Mouse (Mus musculus): ENCODE results near the gene Ddx56. TPM values are rescaled to one million over a fixed set of nuclear protein-coding genes. Genes with fewer than 3 reads are reported as not detected.

Ddx56 gene
- polyA plus RNA-seq (2012; rRNA removed), result 52.5 and 54.0 TPM in 2 replicates

GRCm38 (mm10) chr11:6267320-6268254 lies at the start of gene Ddx56:
Ddx56 (minus strand) TSS chr11:6267772.

DNA sequence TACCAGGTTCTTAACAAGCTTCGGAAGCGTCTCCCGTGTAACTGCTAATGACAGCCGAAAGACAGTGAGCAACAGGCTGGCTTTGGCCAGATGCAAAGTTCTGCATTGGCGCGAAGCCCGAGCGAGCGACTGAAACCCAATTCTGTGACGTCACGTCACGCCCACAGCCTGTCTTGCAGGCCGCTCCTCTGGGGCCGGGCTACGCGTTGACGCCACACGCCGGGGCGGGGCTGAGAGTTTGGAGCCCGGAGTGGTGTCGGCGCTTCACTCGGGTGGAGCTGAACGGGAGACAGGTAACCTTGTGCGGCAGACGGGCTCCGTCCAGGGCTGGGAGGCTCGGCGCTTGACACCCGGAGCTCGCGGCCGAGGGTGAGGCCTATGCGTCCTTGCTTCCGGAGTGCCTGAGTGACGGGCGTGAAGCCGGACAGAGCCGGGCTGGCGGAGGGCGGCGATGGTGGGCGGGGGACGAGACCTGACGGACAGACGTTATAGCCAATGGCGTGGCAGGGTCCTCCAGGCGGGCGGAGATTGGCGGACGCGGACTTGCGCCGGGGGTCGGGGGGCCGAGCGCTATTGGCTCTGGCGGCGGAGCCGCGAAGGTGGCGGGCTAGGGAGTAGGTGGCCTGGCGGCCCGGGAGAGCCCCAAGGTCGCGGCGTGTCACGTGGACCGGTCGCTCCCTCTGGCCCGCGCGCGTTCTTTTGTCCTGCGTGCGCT lies 24.0 kb upstream of the Ddx56 start, which contains the start of gene Ogdh:
Gene Ogdh, plus strand, starts transcription at position 233 of the 715 bp plus-strand sequence.

DNA sequence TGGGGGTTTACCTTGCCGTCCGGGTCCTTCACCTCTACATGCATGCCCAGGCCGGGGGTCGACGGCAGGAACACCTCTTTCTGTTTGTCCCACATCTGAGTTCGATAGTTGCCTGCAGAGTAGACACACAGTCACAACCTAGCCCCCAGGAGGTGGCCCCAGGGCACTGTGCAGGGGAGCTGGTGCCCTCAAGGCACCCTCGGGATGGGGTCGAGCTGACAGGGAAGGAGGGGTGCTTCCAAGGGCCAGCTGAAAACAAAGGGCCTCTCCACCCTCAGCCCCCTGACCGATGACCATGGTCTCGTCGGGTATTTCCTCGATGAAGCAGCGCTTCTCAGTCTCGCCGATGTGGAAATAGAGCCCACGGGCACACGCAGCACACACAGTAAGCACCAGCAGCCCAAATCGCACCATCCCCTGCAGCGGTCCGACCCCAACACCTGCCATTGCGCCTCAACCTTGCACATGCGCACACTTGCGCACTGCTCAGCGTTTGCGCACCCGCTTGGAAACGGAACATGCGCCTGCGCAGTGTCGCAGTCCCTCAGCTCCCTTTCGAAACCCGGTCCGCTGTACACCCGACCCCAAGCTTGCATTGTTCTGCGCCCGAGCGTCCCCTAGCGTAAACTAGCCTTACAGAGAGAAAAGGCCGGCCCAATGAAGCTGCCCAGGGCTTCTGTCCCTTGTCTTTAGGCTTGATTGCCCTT lies 7.0 kb upstream of the Ddx56 start, which contains the start of gene Tmed4:
Gene Tmed4, minus strand, starts transcription at position 484 of the 707 bp plus-strand sequence.

DNA sequence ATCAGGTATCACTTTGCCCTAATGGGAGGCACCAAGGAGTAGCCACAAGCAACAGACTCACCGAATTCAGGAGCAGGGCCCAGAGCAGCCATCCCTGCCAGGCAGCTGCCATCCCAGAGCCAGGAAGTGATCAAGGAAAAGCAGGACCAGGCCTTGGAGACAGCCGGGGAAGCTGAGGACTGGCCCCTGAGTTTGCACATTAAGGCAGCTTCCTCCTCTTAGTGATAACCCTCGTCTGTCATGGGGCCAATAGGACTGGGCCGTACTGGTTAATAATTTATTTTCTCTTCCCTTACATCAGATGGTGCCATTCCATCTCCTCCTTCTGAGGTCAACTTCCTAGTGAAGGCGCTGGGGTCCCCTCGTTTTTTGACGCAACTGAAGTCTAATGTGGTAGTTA lies 37.6 kb downstream of the Ddx56 start, which contains the start of gene Npc1l1:
Gene Npc1l1, minus strand, starts transcription at position 132 of the 400 bp plus-strand sequence.

Other genes starting within 250 kb of the Ddx56 start
- 83.2 and 84.4 TPM in 2 replicates for gene Camk2b, start 201.4 kb downstream of the Ddx56 start, polyA plus RNA-seq (2012; rRNA removed)
- gene A730071L15Rik, start 67.7 kb downstream of the Ddx56 start, polyA plus RNA-seq (2012; rRNA removed), result 0.25 and 0.27 TPM in 2 replicates
- 64.4 TPM in 2 replicates for gene Nudcd3, start 67.4 kb downstream of the Ddx56 start, polyA plus RNA-seq (2012; rRNA removed)
- gene Npc1l1, start 37.6 kb downstream of the Ddx56 start, polyA plus RNA-seq (2012; rRNA removed), result 0.12 and 0.15 TPM in 2 replicates
- gene Tmed4, start 7.1 kb upstream of the Ddx56 start, polyA plus RNA-seq (2012; rRNA removed), result 160 and 179 TPM in 2 replicates
- gene Ogdh, start 23.9 kb upstream of the Ddx56 start, polyA plus RNA-seq (2012; rRNA removed), result 59.6 and 68.9 TPM in 2 replicates
- gene Zmiz2, start 121.3 kb upstream of the Ddx56 start, polyA plus RNA-seq (2012; rRNA removed), result 89.1 and 95.9 TPM in 2 replicates
- 2,649 and 2,896 TPM in 2 replicates for gene Ppia, start 147.7 kb upstream of the Ddx56 start, polyA plus RNA-seq (2012; rRNA removed)
- 344 and 467 TPM in 2 replicates for gene H2afv, start 176.7 kb upstream of the Ddx56 start, polyA plus RNA-seq (2012; rRNA removed)
- 11.6 and 12.4 TPM in 2 replicates for gene Purb, start 208.1 kb upstream of the Ddx56 start, polyA plus RNA-seq (2012; rRNA removed)

Data from central nervous system, embryonic 14 days (tissue).